Mouse (Mus musculus) c-Kit-positive CD71-negative TER-119-negative erythroid progenitor cells, embryonic 14.5 days (primary cell): ENCODE results near the gene Gm9789.
"Not testable (repeated sequence)": the region's sequence is repeated elsewhere in the genome, so short reads cannot be mapped to it uniquely, and the experiment has no call there.

Experiments
- DNase-seq: peaks from one replicate; pipeline ENCODE4 v3.0.0-alpha.2; 2013; ENCODE audit warnings: low read depth

Gene Gm9789

GRCm38 (mm10) chr16:89157652-89158051, at the start of gene Gm9789:
TSS of gene Gm9789 (plus strand) at chr16:89157952.
- DNase-seq = no peak

- DNase-seq = no peak
Observed at GRCm38 (mm10) chr16:89140551-89140950, 17.2 kb upstream of the Gm9789 start, which contains the start of gene Gm6358. TSS of gene Gm6358 (plus strand) at chr16:89140851.

- no peak for DNase-seq
Observed at GRCm38 (mm10) chr16:89150786-89151185, 7.0 kb upstream of the Gm9789 start, which contains the start of gene Gm10061. TSS of gene Gm10061 (plus strand) at chr16:89151086.

- DNase-seq = not testable (repeated sequence)
Observed at GRCm38 (mm10) chr16:89169190-89169589, 11.4 kb downstream of the Gm9789 start, which contains the start of gene Gm7735. TSS of gene Gm7735 (plus strand) at chr16:89169490.

- no peak for DNase-seq
Observed at GRCm38 (mm10) chr16:89174435-89174834, 16.7 kb downstream of the Gm9789 start, which contains the start of gene 1110057P08Rik. TSS of gene 1110057P08Rik (plus strand) at chr16:89174735.

- no peak for DNase-seq
Observed at GRCm38 (mm10) chr16:89188621-89189020, 30.9 kb downstream of the Gm9789 start.

- no peak for DNase-seq
Observed at GRCm38 (mm10) chr16:89205561-89205960, 47.8 kb downstream of the Gm9789 start, which contains the start of gene Krtap20-2. TSS of gene Krtap20-2 (plus strand) at chr16:89205861.
